Mouse (Mus musculus): ENCODE results near the gene Tbc1d8. TPM values are rescaled to one million over a fixed set of nuclear protein-coding genes. Genes with fewer than 3 reads are reported as not detected.

Gene Tbc1d8
- polyA plus RNA-seq, 2 experiments, result 2.5 to 3.1 TPM

GRCm38 (mm10) chr1:39394650-39395049, 83.9 kb downstream of the Tbc1d8 start:
- DNase-seq (ENCODE audit: low read depth in 3 of 3, low spot score in 3 of 3), result no peak
- WGBS (ENCODE audit: insufficient replicate concordance), result 79% methylated on average over 3 of the region's 3 CpGs
- Histone ChIP-seq H3K9ac (replicated peaks) (no peak overlapping the region), H3K4me1 (replicated peaks; ENCODE audit: control insufficient read depth in 2 of 2, insufficient read depth in 2 of 2, low read length in 1 of 2) (peaks cover 13 to 30% of the 10 kb centered on the region in 2 experiments), H3K4me2 (ENCODE audit: low read depth) (no peak overlapping the region), H3K9me3 (ENCODE audit: control insufficient read depth, low read length) (no peaks in the 10 kb centered on the region), H3K4me3 (ENCODE audit: insufficient read depth in 1 of 2, low read depth in 2 of 2, low read length in 2 of 2) (no peak overlapping the region), H3K36me3 (replicated peaks; ENCODE audit: control insufficient read depth, insufficient read depth, low read depth) (no peaks in the 10 kb centered on the region; the same call in 1 of the 2 replicates), H3K27ac (no peak overlapping the region), H3K27me3 (ENCODE audit: control insufficient read depth, insufficient read depth, low read length) (no peaks in the 10 kb centered on the region)
- TF ChIP-seq EP300 (IDR thresholded peaks at IDR 0.05; ENCODE audit: low read depth), result no peak
- no peak for TF ChIP-seq CTCF (IDR thresholded peaks at IDR 0.05; ENCODE audit: low read depth)
- ATAC-seq (ENCODE audit: insufficient read depth), result no peak

- no peak for ATAC-seq (ENCODE audit: insufficient read depth)
- no peak for TF ChIP-seq CTCF (IDR thresholded peaks at IDR 0.05; ENCODE audit: low read depth)
- no peak for TF ChIP-seq EP300 (IDR thresholded peaks at IDR 0.05; ENCODE audit: low read depth)
- Histone ChIP-seq H3K27me3 (ENCODE audit: control insufficient read depth, insufficient read depth, low read length) (no peaks in the 10 kb centered on the region), H3K9ac (replicated peaks) (no peak overlapping the region), H3K27ac (no peak overlapping the region), H3K4me1 (replicated peaks; ENCODE audit: control insufficient read depth in 2 of 2, insufficient read depth in 2 of 2, low read length in 1 of 2) (peaks cover 19 to 36% of the 10 kb centered on the region in 2 experiments), H3K4me2 (ENCODE audit: low read depth) (no peak overlapping the region), H3K4me3 (ENCODE audit: insufficient read depth in 1 of 2, low read depth in 2 of 2, low read length in 2 of 2) (no peak overlapping the region), H3K9me3 (ENCODE audit: control insufficient read depth, low read length) (no peaks in the 10 kb centered on the region), H3K36me3 (replicated peaks; ENCODE audit: control insufficient read depth, insufficient read depth, low read depth) (no peaks in the 10 kb centered on the region; the same call in 1 of the 2 replicates)
- WGBS (ENCODE audit: insufficient replicate concordance), result 73% methylated on average over 10 of the region's 10 CpGs
- no peak for DNase-seq (ENCODE audit: low read depth in 3 of 3, low spot score in 3 of 3)
Observed at GRCm38 (mm10) chr1:39394096-39394495, 84.5 kb downstream of the Tbc1d8 start.

GRCm38 (mm10) chr1:39393217-39393867, 85.2 kb downstream of the Tbc1d8 start:
- no peaks in the 10 kb centered on the region for H3K27me3 ChIP-seq (ENCODE audit: control insufficient read depth, insufficient read depth, low read length)
- DNase-seq (ENCODE audit: low read depth in 3 of 3, low spot score in 3 of 3) (peak; percentile 41 to 58 (median 48)), ATAC-seq (ENCODE audit: insufficient read depth) (peak; percentile 79)
- H3K4me2 ChIP-seq (ENCODE audit: low read depth), result peak overlapping the region; percentile 44
- 21% methylated on average over 8 of the region's 8 CpGs for WGBS (ENCODE audit: insufficient replicate concordance)
- no peaks in the 10 kb centered on the region; the same call in 1 of the 2 replicates for H3K36me3 ChIP-seq (replicated peaks; ENCODE audit: control insufficient read depth, insufficient read depth, low read depth)
- H3K4me1 ChIP-seq (replicated peaks; ENCODE audit: control insufficient read depth in 2 of 2, insufficient read depth in 2 of 2, low read length in 1 of 2), result peaks cover 23 to 42% of the 10 kb centered on the region in 2 experiments
- H3K9ac ChIP-seq (replicated peaks), result peak overlapping the region; percentile 47; the same call in 1 of the 2 replicates
- TF ChIP-seq CTCF (IDR thresholded peaks at IDR 0.05; ENCODE audit: low read depth) (no peak), EP300 (IDR thresholded peaks at IDR 0.05; ENCODE audit: low read depth) (peak; percentile 74)
- H3K27ac ChIP-seq, result peak overlapping the region; percentile 47
- no peaks in the 10 kb centered on the region for H3K9me3 ChIP-seq (ENCODE audit: control insufficient read depth, low read length)
- H3K4me3 ChIP-seq (ENCODE audit: insufficient read depth in 1 of 2, low read depth in 2 of 2, low read length in 2 of 2), result no peak overlapping the region

GRCm38 (mm10) chr1:39392189-39392588, 86.4 kb downstream of the Tbc1d8 start:
- DNase-seq (ENCODE audit: low read depth in 3 of 3, low spot score in 3 of 3), result peak in 1 of 3 experiments; percentile 57
- peaks cover 30 to 47% of the 10 kb centered on the region in 2 experiments for H3K4me1 ChIP-seq (replicated peaks; ENCODE audit: control insufficient read depth in 2 of 2, insufficient read depth in 2 of 2, low read length in 1 of 2)

GRCm38 (mm10) chr1:39391652-39392051, 86.9 kb downstream of the Tbc1d8 start:
- Histone ChIP-seq H3K4me2 (ENCODE audit: low read depth) (no peak overlapping the region), H3K9me3 (ENCODE audit: control insufficient read depth, low read length) (no peaks in the 10 kb centered on the region), H3K27me3 (ENCODE audit: control insufficient read depth, insufficient read depth, low read length) (no peaks in the 10 kb centered on the region), H3K4me1 (replicated peaks; ENCODE audit: control insufficient read depth in 2 of 2, insufficient read depth in 2 of 2, low read length in 1 of 2) (peaks cover 30 to 47% of the 10 kb centered on the region in 2 experiments), H3K27ac (no peak overlapping the region), H3K4me3 (ENCODE audit: insufficient read depth in 1 of 2, low read depth in 2 of 2, low read length in 2 of 2) (no peak overlapping the region), H3K9ac (replicated peaks) (no peak overlapping the region), H3K36me3 (replicated peaks; ENCODE audit: control insufficient read depth, insufficient read depth, low read depth) (no peaks in the 10 kb centered on the region)
- no peak for DNase-seq (ENCODE audit: low read depth in 3 of 3, low spot score in 3 of 3)
- ATAC-seq (ENCODE audit: insufficient read depth), result no peak
- no peak for TF ChIP-seq EP300 (IDR thresholded peaks at IDR 0.05; ENCODE audit: low read depth)
- TF ChIP-seq CTCF (IDR thresholded peaks at IDR 0.05; ENCODE audit: low read depth), result no peak
- WGBS (ENCODE audit: insufficient replicate concordance), result 78% methylated on average over 6 of the region's 6 CpGs

More at GRCm38 (mm10) chr1:39392189-39392588, 86.4 kb downstream of the Tbc1d8 start:
- Histone ChIP-seq H3K4me2 (ENCODE audit: low read depth) (no peak overlapping the region), H3K27me3 (ENCODE audit: control insufficient read depth, insufficient read depth, low read length) (no peaks in the 10 kb centered on the region), H3K4me3 (ENCODE audit: insufficient read depth in 1 of 2, low read depth in 2 of 2, low read length in 2 of 2) (no peak overlapping the region), H3K9me3 (ENCODE audit: control insufficient read depth, low read length) (no peaks in the 10 kb centered on the region), H3K9ac (replicated peaks) (no peak overlapping the region), H3K36me3 (replicated peaks; ENCODE audit: control insufficient read depth, insufficient read depth, low read depth) (no peaks in the 10 kb centered on the region; the same call in 1 of the 2 replicates), H3K27ac (no peak overlapping the region)
- peak; percentile 25; the same call in 1 of the 2 replicates for ATAC-seq (ENCODE audit: insufficient read depth)
- TF ChIP-seq EP300 (IDR thresholded peaks at IDR 0.05; ENCODE audit: low read depth), result no peak
- peak; percentile 97 for TF ChIP-seq CTCF (IDR thresholded peaks at IDR 0.05; ENCODE audit: low read depth)
- 62% methylated on average over 3 of the region's 3 CpGs for WGBS (ENCODE audit: insufficient replicate concordance)
